Mouse (Mus musculus): ENCODE results near the gene Nrg3. TPM values are rescaled to one million over a fixed set of nuclear protein-coding genes. Genes with fewer than 3 reads are reported as not detected.

Gene Nrg3
- polyA plus RNA-seq, 1 experiment from 2014 or later = 1.3 TPM

GRCm38 (mm10) chr14:39043793-39044192 lies 429.1 kb downstream of the Nrg3 start:
- no peaks in the 10 kb centered on the region for H3K4me1 ChIP-seq (ENCODE audit: control insufficient read depth, insufficient read depth, low read length)
- H3K9ac ChIP-seq (ENCODE audit: low read depth, low read length) = no peak overlapping the region
- H3K27me3 ChIP-seq (ENCODE audit: control insufficient read depth, insufficient read depth, low read length) = no peaks in the 10 kb centered on the region
- H3K36me3 ChIP-seq (ENCODE audit: control insufficient read depth, insufficient read depth, low read length) = no peaks in the 10 kb centered on the region
- no peaks in the 10 kb centered on the region for H3K9me3 ChIP-seq (ENCODE audit: control insufficient read depth, low read length)
- no peak overlapping the region for H3K27ac ChIP-seq (ENCODE audit: low read depth, low read length)
- whole genome bisulfite sequencing = 84% methylated on average over 3 of the region's 3 CpGs
- no peak overlapping the region for H3K4me3 ChIP-seq (ENCODE audit: low read length)
- no peak for ATAC-seq (ENCODE audit: low FRiP score, low TSS enrichment)
- H3K4me2 ChIP-seq (replicated peaks; ENCODE audit: low read depth, low read length) = no peak overlapping the region

- H3K27ac ChIP-seq (ENCODE audit: low read depth, low read length) = no peak overlapping the region
- 58% methylated on average over 5 of the region's 5 CpGs for WGBS
- no peak for ATAC-seq (ENCODE audit: low FRiP score, low TSS enrichment)
- no peaks in the 10 kb centered on the region for H3K27me3 ChIP-seq (ENCODE audit: control insufficient read depth, insufficient read depth, low read length)
- H3K4me2 ChIP-seq (replicated peaks; ENCODE audit: low read depth, low read length) = no peak overlapping the region
- no peak overlapping the region for H3K9ac ChIP-seq (ENCODE audit: low read depth, low read length)
- no peaks in the 10 kb centered on the region for H3K4me1 ChIP-seq (ENCODE audit: control insufficient read depth, insufficient read depth, low read length)
- H3K4me3 ChIP-seq (ENCODE audit: low read length) = no peak overlapping the region
- H3K9me3 ChIP-seq (ENCODE audit: control insufficient read depth, low read length) = no peaks in the 10 kb centered on the region
- no peaks in the 10 kb centered on the region for H3K36me3 ChIP-seq (ENCODE audit: control insufficient read depth, insufficient read depth, low read length)
These were observed 429.5 kb downstream of the Nrg3 start for GRCm38 (mm10) chr14:39043384-39043783.

GRCm38 (mm10) chr14:39039046-39039445 lies 433.8 kb downstream of the Nrg3 start:
- 54% methylated on average over 1 of the region's 1 CpGs for WGBS
- H3K4me2 ChIP-seq (replicated peaks; ENCODE audit: low read depth, low read length) = no peak overlapping the region

GRCm38 (mm10) chr14:39034482-39034881 lies 438.4 kb downstream of the Nrg3 start:
- WGBS = 91% methylated on average over 3 of the region's 3 CpGs
- H3K4me2 ChIP-seq (replicated peaks; ENCODE audit: low read depth, low read length) = no peak overlapping the region
- H3K27ac ChIP-seq (ENCODE audit: low read depth, low read length) = no peak overlapping the region
- ATAC-seq (ENCODE audit: low FRiP score, low TSS enrichment) = no peak
- no peaks in the 10 kb centered on the region for H3K36me3 ChIP-seq (ENCODE audit: control insufficient read depth, insufficient read depth, low read length)
- H3K4me1 ChIP-seq (ENCODE audit: control insufficient read depth, insufficient read depth, low read length) = no peaks in the 10 kb centered on the region
- no peaks in the 10 kb centered on the region for H3K9me3 ChIP-seq (ENCODE audit: control insufficient read depth, low read length)
- H3K9ac ChIP-seq (ENCODE audit: low read depth, low read length) = no peak overlapping the region
- no peaks in the 10 kb centered on the region for H3K27me3 ChIP-seq (ENCODE audit: control insufficient read depth, insufficient read depth, low read length)
- no peak overlapping the region for H3K4me3 ChIP-seq (ENCODE audit: low read length)

More at GRCm38 (mm10) chr14:39039046-39039445, 433.8 kb downstream of the Nrg3 start:
- Histone ChIP-seq H3K4me3 (ENCODE audit: low read length) (no peak overlapping the region), H3K36me3 (ENCODE audit: control insufficient read depth, insufficient read depth, low read length) (no peaks in the 10 kb centered on the region), H3K9ac (ENCODE audit: low read depth, low read length) (no peak overlapping the region), H3K9me3 (ENCODE audit: control insufficient read depth, low read length) (no peaks in the 10 kb centered on the region), H3K4me1 (ENCODE audit: control insufficient read depth, insufficient read depth, low read length) (no peaks in the 10 kb centered on the region), H3K27me3 (ENCODE audit: control insufficient read depth, insufficient read depth, low read length) (no peaks in the 10 kb centered on the region), H3K27ac (ENCODE audit: low read depth, low read length) (no peak overlapping the region)
- no peak for ATAC-seq (ENCODE audit: low FRiP score, low TSS enrichment)

GRCm38 (mm10) chr14:39023065-39023464 lies 449.8 kb downstream of the Nrg3 start:
- ATAC-seq (ENCODE audit: low FRiP score, low TSS enrichment) = no peak

GRCm38 (mm10) chr14:39014126-39014525 lies 458.8 kb downstream of the Nrg3 start:
- no peak overlapping the region for H3K27ac ChIP-seq (ENCODE audit: low read depth, low read length)
- H3K4me1 ChIP-seq (ENCODE audit: control insufficient read depth, insufficient read depth, low read length) = no peaks in the 10 kb centered on the region
- no peak overlapping the region for H3K4me3 ChIP-seq (ENCODE audit: low read length)
- H3K9me3 ChIP-seq (ENCODE audit: control insufficient read depth, low read length) = no peaks in the 10 kb centered on the region
- H3K9ac ChIP-seq (ENCODE audit: low read depth, low read length) = no peak overlapping the region
- H3K36me3 ChIP-seq (ENCODE audit: control insufficient read depth, insufficient read depth, low read length) = no peaks in the 10 kb centered on the region
- ATAC-seq (ENCODE audit: low FRiP score, low TSS enrichment) = no peak
- H3K27me3 ChIP-seq (ENCODE audit: control insufficient read depth, insufficient read depth, low read length) = no peaks in the 10 kb centered on the region
- H3K4me2 ChIP-seq (replicated peaks; ENCODE audit: low read depth, low read length) = no peak overlapping the region

More at GRCm38 (mm10) chr14:39023065-39023464, 449.8 kb downstream of the Nrg3 start:
- 87% methylated on average over 2 of the region's 2 CpGs for WGBS
- Histone ChIP-seq H3K4me1 (ENCODE audit: control insufficient read depth, insufficient read depth, low read length) (no peaks in the 10 kb centered on the region), H3K27ac (ENCODE audit: low read depth, low read length) (no peak overlapping the region), H3K4me2 (replicated peaks; ENCODE audit: low read depth, low read length) (no peak overlapping the region), H3K27me3 (ENCODE audit: control insufficient read depth, insufficient read depth, low read length) (no peaks in the 10 kb centered on the region), H3K36me3 (ENCODE audit: control insufficient read depth, insufficient read depth, low read length) (no peaks in the 10 kb centered on the region), H3K9ac (ENCODE audit: low read depth, low read length) (no peak overlapping the region), H3K9me3 (ENCODE audit: control insufficient read depth, low read length) (no peaks in the 10 kb centered on the region), H3K4me3 (ENCODE audit: low read length) (no peak overlapping the region)

GRCm38 (mm10) chr14:38997843-38998242 lies 475.0 kb downstream of the Nrg3 start:
- no peak overlapping the region for H3K9ac ChIP-seq (ENCODE audit: low read depth, low read length)
- no peaks in the 10 kb centered on the region for H3K9me3 ChIP-seq (ENCODE audit: control insufficient read depth, low read length)
- H3K4me3 ChIP-seq (ENCODE audit: low read length) = no peak overlapping the region
- no peaks in the 10 kb centered on the region for H3K36me3 ChIP-seq (ENCODE audit: control insufficient read depth, insufficient read depth, low read length)
- H3K4me2 ChIP-seq (replicated peaks; ENCODE audit: low read depth, low read length) = no peak overlapping the region
- WGBS = 75% methylated on average over 3 of the region's 3 CpGs
- no peaks in the 10 kb centered on the region for H3K4me1 ChIP-seq (ENCODE audit: control insufficient read depth, insufficient read depth, low read length)
- no peak for ATAC-seq (ENCODE audit: low FRiP score, low TSS enrichment)
- no peaks in the 10 kb centered on the region for H3K27me3 ChIP-seq (ENCODE audit: control insufficient read depth, insufficient read depth, low read length)
- no peak overlapping the region for H3K27ac ChIP-seq (ENCODE audit: low read depth, low read length)

GRCm38 (mm10) chr14:38992574-38992866 lies 480.4 kb downstream of the Nrg3 start:
- H3K9ac ChIP-seq (ENCODE audit: low read depth, low read length) = no peak overlapping the region
- no peaks in the 10 kb centered on the region for H3K4me1 ChIP-seq (ENCODE audit: control insufficient read depth, insufficient read depth, low read length)
- no peak overlapping the region for H3K4me2 ChIP-seq (replicated peaks; ENCODE audit: low read depth, low read length)
- no peaks in the 10 kb centered on the region for H3K27me3 ChIP-seq (ENCODE audit: control insufficient read depth, insufficient read depth, low read length)
- ATAC-seq (ENCODE audit: low FRiP score, low TSS enrichment) = no peak
- H3K36me3 ChIP-seq (ENCODE audit: control insufficient read depth, insufficient read depth, low read length) = no peaks in the 10 kb centered on the region
- WGBS = 79% methylated on average over 1 of the region's 1 CpGs
- H3K9me3 ChIP-seq (ENCODE audit: control insufficient read depth, low read length) = no peaks in the 10 kb centered on the region
- H3K4me3 ChIP-seq (ENCODE audit: low read length) = no peak overlapping the region
- H3K27ac ChIP-seq (ENCODE audit: low read depth, low read length) = no peak overlapping the region

- Histone ChIP-seq H3K4me1 (ENCODE audit: control insufficient read depth, insufficient read depth, low read length) (no peaks in the 10 kb centered on the region), H3K9ac (ENCODE audit: low read depth, low read length) (no peak overlapping the region), H3K27ac (ENCODE audit: low read depth, low read length) (no peak overlapping the region), H3K4me3 (ENCODE audit: low read length) (no peak overlapping the region), H3K9me3 (ENCODE audit: control insufficient read depth, low read length) (no peaks in the 10 kb centered on the region), H3K36me3 (ENCODE audit: control insufficient read depth, insufficient read depth, low read length) (no peaks in the 10 kb centered on the region), H3K4me2 (replicated peaks; ENCODE audit: low read depth, low read length) (no peak overlapping the region), H3K27me3 (ENCODE audit: control insufficient read depth, insufficient read depth, low read length) (no peaks in the 10 kb centered on the region)
- no peak for ATAC-seq (ENCODE audit: low FRiP score, low TSS enrichment)
- WGBS = 69% methylated on average over 7 of the region's 7 CpGs
These were observed 480.9 kb downstream of the Nrg3 start for GRCm38 (mm10) chr14:38991847-38992573.

Data from kidney, embryonic 14.5 days (tissue).